In the genomic region with DNA sequence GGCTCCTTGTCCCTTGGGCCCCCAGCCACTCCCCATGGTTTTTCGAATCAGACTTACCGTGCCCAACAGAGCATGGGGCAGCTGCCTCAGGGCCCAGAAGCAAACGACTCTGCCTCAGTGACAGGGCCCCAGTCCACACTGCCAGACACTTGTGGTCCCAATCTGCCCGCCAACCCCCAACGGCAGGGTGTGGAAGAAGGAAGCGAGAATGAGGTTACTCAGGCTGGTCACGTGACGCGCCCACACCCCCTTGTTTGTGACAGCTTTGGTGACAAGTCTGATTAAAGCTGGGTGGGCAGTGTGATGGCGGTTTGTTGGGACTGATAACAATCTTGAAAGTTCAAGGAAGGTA, we compare ENCODE assay signal across 8 mouse cellular contexts. TPM values are rescaled to one million over a fixed set of nuclear protein-coding genes. Genes with fewer than 3 reads are reported as not detected.
DNase-seq lines count a peak whose midpoint lies in the region; ATAC-seq and TF ChIP-seq lines count a peak whose summit lies in the region.

No protein-coding gene starts in this region.

- H3K27me3 ChIP-seq in neural tube, embryonic 11.5 days (ENCODE audit: control insufficient read depth, insufficient read depth, low read length): no peaks in the 10 kb centered on the region
- H3K27me3 ChIP-seq in neural tube, embryonic 15.5 days (replicated peaks): no peaks in the 10 kb centered on the region
- no peaks in the 10 kb centered on the region for H3K27me3 ChIP-seq in cerebellum, adult 2 months (ENCODE audit: control insufficient read depth, insufficient read depth, low read length)
- H3K27me3 ChIP-seq in midbrain, embryonic 10.5 days (ENCODE audit: low read depth, poor library complexity, severe bottlenecking): no peaks in the 10 kb centered on the region

- DNase-seq in neural tube, embryonic 11.5 days (ENCODE audit: low spot score): no peak
- peak; percentile 38 for DNase-seq in gastrocnemius, postnatal 14 days
- peak; percentile 86 for DNase-seq in lung, postnatal 36 days
- DNase-seq in thymus, postnatal 14 days: peak; percentile 95
- DNase-seq in cerebellum, adult 2 months: no peak
- DNase-seq in urinary bladder, postnatal 10 days (ENCODE audit: low spot score): no peak
- no peak for DNase-seq in midbrain, embryonic 10.5 days (ENCODE audit: low spot score)

- no peak overlapping the region for H3K9ac ChIP-seq in neural tube, embryonic 11.5 days (ENCODE audit: low read length)
- no peak overlapping the region for H3K9ac ChIP-seq in neural tube, embryonic 15.5 days (replicated peaks)

- ATAC-seq in neural tube, embryonic 11.5 days (ENCODE audit: insufficient read depth, low FRiP score, low TSS enrichment): no peak
- no peak for ATAC-seq in neural tube, embryonic 15.5 days (ENCODE audit: low FRiP score)

- 76% methylated on average over 10 of the region's 10 CpGs for WGBS in neural tube, embryonic 11.5 days
- WGBS in neural tube, embryonic 15.5 days: 68% methylated on average over 10 of the region's 10 CpGs
- WGBS in cerebellum, adult 2 months: 71% methylated on average over 10 of the region's 10 CpGs
- WGBS in midbrain, embryonic 10.5 days: 82% methylated on average over 10 of the region's 10 CpGs

- H3K27ac ChIP-seq in neural tube, embryonic 11.5 days (ENCODE audit: low read depth, low read length): 0 out of 2 replicates have a peak overlapping the region, but pooled peaks have one; percentile 14
- H3K27ac ChIP-seq in neural tube, embryonic 15.5 days (replicated peaks): no peak overlapping the region
- H3K27ac ChIP-seq in cerebellum, adult 2 months (ENCODE audit: insufficient read depth, low read length): no peak overlapping the region
- H3K27ac ChIP-seq in midbrain, embryonic 10.5 days (replicated peaks): no peak overlapping the region

- no peaks in the 10 kb centered on the region for H3K4me1 ChIP-seq in neural tube, embryonic 11.5 days (ENCODE audit: control insufficient read depth, insufficient read depth, low read length)
- 0 out of 2 replicates have a peak, but pooled peaks cover 5% of the 10 kb centered on the region for H3K4me1 ChIP-seq in neural tube, embryonic 15.5 days
- no peaks in the 10 kb centered on the region for H3K4me1 ChIP-seq in cerebellum, adult 2 months (ENCODE audit: control insufficient read depth, insufficient read depth, low read length)
- peaks cover 13% of the 10 kb centered on the region for H3K4me1 ChIP-seq in midbrain, embryonic 10.5 days

- no peak for TF ChIP-seq CTCF in cerebellum, adult 2 months (IDR thresholded peaks at IDR 0.05; ENCODE audit: borderline replicate concordance, insufficient read depth, low read depth, low read length)

- no peak overlapping the region for H3K4me3 ChIP-seq in neural tube, embryonic 11.5 days (ENCODE audit: low read depth, low read length)
- no peak overlapping the region for H3K4me3 ChIP-seq in neural tube, embryonic 15.5 days (replicated peaks)
- no peak overlapping the region for H3K4me3 ChIP-seq in cerebellum, adult 2 months (replicated peaks; ENCODE audit: insufficient read depth, low read depth, low read length)
- no peak overlapping the region for H3K4me3 ChIP-seq in midbrain, embryonic 10.5 days

- H3K4me2 ChIP-seq in neural tube, embryonic 11.5 days (ENCODE audit: low read depth): no peak overlapping the region
- H3K4me2 ChIP-seq in neural tube, embryonic 15.5 days: no peak overlapping the region

- intact Hi-C loops in gastrocnemius, postnatal 14 days (cut with DNase I; ENCODE audit: low total_unique reads): no loop called here

- H3K36me3 ChIP-seq in neural tube, embryonic 11.5 days (ENCODE audit: control insufficient read depth, insufficient read depth, low read length): no peaks in the 10 kb centered on the region
- H3K36me3 ChIP-seq in neural tube, embryonic 15.5 days: no peaks in the 10 kb centered on the region
- no peaks in the 10 kb centered on the region for H3K36me3 ChIP-seq in midbrain, embryonic 10.5 days

- no peaks in the 10 kb centered on the region for H3K9me3 ChIP-seq in neural tube, embryonic 11.5 days (ENCODE audit: control insufficient read depth, low read length)
- H3K9me3 ChIP-seq in neural tube, embryonic 15.5 days (replicated peaks): no peaks in the 10 kb centered on the region
- H3K9me3 ChIP-seq in midbrain, embryonic 10.5 days (replicated peaks): no peaks in the 10 kb centered on the region

- TF ChIP-seq POLR2A in cerebellum, adult 2 months (IDR thresholded peaks at IDR 0.05; ENCODE audit: borderline replicate concordance, insufficient read depth, low read length): no peak

RNA-seq across cellular contexts. Expression of a gene that starts 2.2 kb away (rescaled TPM):
- polyA plus RNA-seq in neural tube, embryonic 11.5 days (2014; fragmentation: Nextera tagmentation; extraction: Ambion mirVana): 1.7 and 2.8 TPM in 2 replicates
- 2.3 and 27.7 TPM in 2 replicates for polyA plus RNA-seq in neural tube, embryonic 15.5 days (2015; fragmentation: Nextera tagmentation; extraction: Ambion mirVana)
- total RNA-seq in gastrocnemius, postnatal 14 days (2021): 1 to 10 TPM; 1.1 TPM
- 12.0 and 13.6 TPM in 2 replicates for polyA plus RNA-seq in cerebellum, adult 2 months (2012; rRNA removed)
- 0.77 and 1.5 TPM in 2 replicates for polyA plus RNA-seq in midbrain, embryonic 10.5 days (2016; fragmentation: Nextera tagmentation; extraction: Ambion mirVana)

RNA-seq across cellular contexts. Expression of a gene that starts 30.0 kb away (rescaled TPM):
- polyA plus RNA-seq in neural tube, embryonic 11.5 days (2014; fragmentation: Nextera tagmentation; extraction: Ambion mirVana): 29.3 and 36.5 TPM in 2 replicates
- polyA plus RNA-seq in neural tube, embryonic 15.5 days (2015; fragmentation: Nextera tagmentation; extraction: Ambion mirVana): 12.1 and 23.1 TPM in 2 replicates
- 10 to 100 TPM in 1 of 2 experiments, 1 to 10 TPM in 1; 5.8 to 11.2 TPM for total RNA-seq in gastrocnemius, postnatal 14 days (2021)
- polyA plus RNA-seq in cerebellum, adult 2 months (2012; rRNA removed): 6.0 and 7.4 TPM in 2 replicates
- polyA plus RNA-seq in midbrain, embryonic 10.5 days (2016; fragmentation: Nextera tagmentation; extraction: Ambion mirVana): 23.6 and 25.1 TPM in 2 replicates

RNA-seq across cellular contexts. Expression of a gene that starts 57.7 kb away (rescaled TPM):
- polyA plus RNA-seq in neural tube, embryonic 11.5 days (2014; fragmentation: Nextera tagmentation; extraction: Ambion mirVana): 101 and 107 TPM in 2 replicates
- polyA plus RNA-seq in neural tube, embryonic 15.5 days (2015; fragmentation: Nextera tagmentation; extraction: Ambion mirVana): 88.6 and 90.9 TPM in 2 replicates
- total RNA-seq in gastrocnemius, postnatal 14 days (2021): 100 to 1,000 TPM in 1 of 2 experiments, 10 to 100 TPM in 1; 92.5 to 102 TPM
- polyA plus RNA-seq in cerebellum, adult 2 months (2012; rRNA removed): 302 and 362 TPM in 2 replicates
- 109 and 111 TPM in 2 replicates for polyA plus RNA-seq in midbrain, embryonic 10.5 days (2016; fragmentation: Nextera tagmentation; extraction: Ambion mirVana)

RNA-seq across cellular contexts. Expression of a gene that starts 58.0 kb away (rescaled TPM):
- polyA plus RNA-seq in neural tube, embryonic 11.5 days (2014; fragmentation: Nextera tagmentation; extraction: Ambion mirVana): 59.4 and 59.9 TPM in 2 replicates
- 40.7 and 42.3 TPM in 2 replicates for polyA plus RNA-seq in neural tube, embryonic 15.5 days (2015; fragmentation: Nextera tagmentation; extraction: Ambion mirVana)
- 1 to 10 TPM; 6.5 to 6.9 TPM for total RNA-seq in gastrocnemius, postnatal 14 days (2021)
- polyA plus RNA-seq in cerebellum, adult 2 months (2012; rRNA removed): 43.5 and 47.5 TPM in 2 replicates
- 75.4 and 77.1 TPM in 2 replicates for polyA plus RNA-seq in midbrain, embryonic 10.5 days (2016; fragmentation: Nextera tagmentation; extraction: Ambion mirVana)

Comparison
In these comparisons a context has a peak if more than half of its experiments do, and no peak if none do; other contexts are left out.
1. DNase-seq: peak in gastrocnemius, postnatal 14 days (single experiment), lung, postnatal 36 days (single experiment) and thymus, postnatal 14 days (single experiment); none in neural tube, embryonic 11.5 days (single experiment), cerebellum, adult 2 months (0 of 2), urinary bladder, postnatal 10 days (single experiment) and midbrain, embryonic 10.5 days (single experiment).